Mouse (Mus musculus): ENCODE results near the gene Rgs6. TPM values are rescaled to one million over a fixed set of nuclear protein-coding genes. Genes with fewer than 3 reads are reported as not detected.

Rgs6 gene
- total and polyA plus RNA-seq, 3 experiments = 7.3 to 12.6 (median 10.2) TPM

DNA sequence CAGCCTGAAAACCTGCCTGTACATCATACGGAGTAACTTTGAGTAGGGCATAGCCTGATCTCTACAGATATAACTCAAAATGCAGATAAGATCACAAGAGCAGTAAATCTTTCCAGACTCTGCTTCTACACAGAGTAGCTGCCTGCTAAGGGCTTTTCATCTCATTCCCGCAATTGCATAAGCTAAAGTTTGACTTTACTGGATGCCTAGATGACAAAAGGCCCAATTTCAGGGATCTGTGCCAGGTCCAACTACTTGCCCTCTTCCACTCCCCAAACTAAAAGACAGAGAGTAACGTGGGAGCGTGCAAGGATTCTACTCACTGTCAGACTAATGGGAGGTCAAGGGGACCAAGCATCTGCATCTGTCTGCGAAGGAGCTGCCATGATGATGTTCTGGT lies 292.6 kb downstream of the Rgs6 start:
- Histone ChIP-seq H3K27me3 (ENCODE audit: control insufficient read depth, insufficient read depth, low read length) (no peaks in the 10 kb centered on the region), H3K4me3 (no peak overlapping the region), H3K36me3 (ENCODE audit: control insufficient read depth, insufficient read depth, low read length) (no peaks in the 10 kb centered on the region), H3K9ac (ENCODE audit: low read depth, low read length) (no peak overlapping the region), H3K27ac (no peak overlapping the region), H3K4me1 (ENCODE audit: control insufficient read depth, insufficient read depth, low read length) (peaks cover 1% of the 10 kb centered on the region; the same call in 1 of the 2 replicates), H3K79me2 (replicated peaks; ENCODE audit: control insufficient read depth, insufficient read depth, low read length) (no peaks in the 10 kb centered on the region)
- no peak for DNase-seq
- intact Hi-C loops (cut with DNase I) = no loop called here
- WGBS = 93% methylated on average over 5 of the region's 5 CpGs
- TF ChIP-seq POLR2A (IDR thresholded peaks at IDR 0.05; ENCODE audit: insufficient read depth, low read depth, low read length) (no peak), CTCF (IDR thresholded peaks at IDR 0.05) (no peak), EP300 (IDR thresholded peaks at IDR 0.05; ENCODE audit: insufficient read depth, low read depth, low read length) (no peak)

DNA sequence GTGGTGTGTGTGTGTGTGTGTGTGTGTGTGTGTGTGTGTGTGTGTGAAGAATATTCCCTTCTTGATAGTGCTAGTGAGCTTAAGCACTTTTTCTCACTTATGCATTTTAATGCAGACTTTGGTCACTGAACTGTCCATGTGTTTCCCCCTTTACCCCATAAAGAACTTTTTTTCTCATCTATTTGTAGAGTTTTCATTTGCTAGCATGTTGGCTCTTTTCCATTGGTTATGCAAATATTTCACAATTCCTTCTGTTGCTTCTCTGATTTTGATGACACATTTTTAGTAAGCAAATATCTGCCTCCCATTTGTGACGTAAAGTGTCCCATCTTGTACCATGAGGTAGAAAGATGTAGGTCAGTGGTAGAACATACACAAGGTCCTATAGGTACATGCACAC lies 295.0 kb downstream of the Rgs6 start:
- 90% methylated on average over 1 of the region's 1 CpGs for WGBS
- TF ChIP-seq CTCF (IDR thresholded peaks at IDR 0.05) = no peak
- no peak for TF ChIP-seq EP300 (IDR thresholded peaks at IDR 0.05; ENCODE audit: insufficient read depth, low read depth, low read length)
- TF ChIP-seq POLR2A (IDR thresholded peaks at IDR 0.05; ENCODE audit: insufficient read depth, low read depth, low read length) = no peak
- Histone ChIP-seq H3K27me3 (ENCODE audit: control insufficient read depth, insufficient read depth, low read length) (no peaks in the 10 kb centered on the region), H3K27ac (no peak overlapping the region), H3K4me1 (ENCODE audit: control insufficient read depth, insufficient read depth, low read length) (peaks cover 1% of the 10 kb centered on the region; the same call in 1 of the 2 replicates), H3K36me3 (ENCODE audit: control insufficient read depth, insufficient read depth, low read length) (no peaks in the 10 kb centered on the region), H3K9ac (ENCODE audit: low read depth, low read length) (no peak overlapping the region), H3K4me3 (no peak overlapping the region), H3K79me2 (replicated peaks; ENCODE audit: control insufficient read depth, insufficient read depth, low read length) (no peaks in the 10 kb centered on the region)
- intact Hi-C loops (cut with DNase I) = no loop called here
- no peak for DNase-seq

GRCm38 (mm10) chr12:82894971-82895838 lies 307.1 kb downstream of the Rgs6 start:
- no peaks in the 10 kb centered on the region for H3K4me1 ChIP-seq (ENCODE audit: control insufficient read depth, insufficient read depth, low read length)
- H3K27ac ChIP-seq = no peak overlapping the region
- no peak overlapping the region for H3K4me3 ChIP-seq
- 83% methylated on average over 6 of the region's 6 CpGs for WGBS
- H3K9ac ChIP-seq (ENCODE audit: low read depth, low read length) = no peak overlapping the region
- H3K36me3 ChIP-seq (ENCODE audit: control insufficient read depth, insufficient read depth, low read length) = no peaks in the 10 kb centered on the region
- no peaks in the 10 kb centered on the region for H3K79me2 ChIP-seq (replicated peaks; ENCODE audit: control insufficient read depth, insufficient read depth, low read length)
- no peaks in the 10 kb centered on the region for H3K27me3 ChIP-seq (ENCODE audit: control insufficient read depth, insufficient read depth, low read length)
- no peak for DNase-seq
- TF ChIP-seq EP300 (IDR thresholded peaks at IDR 0.05; ENCODE audit: insufficient read depth, low read depth, low read length) (no peak), POLR2A (IDR thresholded peaks at IDR 0.05; ENCODE audit: insufficient read depth, low read depth, low read length) (no peak), CTCF (IDR thresholded peaks at IDR 0.05) (no peak)
- intact Hi-C loops (cut with DNase I) = no loop called here

- no peak for TF ChIP-seq CTCF (IDR thresholded peaks at IDR 0.05)
- TF ChIP-seq EP300 (IDR thresholded peaks at IDR 0.05; ENCODE audit: insufficient read depth, low read depth, low read length) = no peak
- TF ChIP-seq POLR2A (IDR thresholded peaks at IDR 0.05; ENCODE audit: insufficient read depth, low read depth, low read length) = no peak
- 46% methylated on average over 1 of the region's 1 CpGs for WGBS
- Histone ChIP-seq H3K27ac (no peak overlapping the region), H3K4me3 (no peak overlapping the region), H3K36me3 (ENCODE audit: control insufficient read depth, insufficient read depth, low read length) (no peaks in the 10 kb centered on the region), H3K79me2 (replicated peaks; ENCODE audit: control insufficient read depth, insufficient read depth, low read length) (no peaks in the 10 kb centered on the region), H3K9ac (ENCODE audit: low read depth, low read length) (no peak overlapping the region), H3K27me3 (ENCODE audit: control insufficient read depth, insufficient read depth, low read length) (no peaks in the 10 kb centered on the region), H3K4me1 (ENCODE audit: control insufficient read depth, insufficient read depth, low read length) (no peaks in the 10 kb centered on the region)
- no peak for DNase-seq
- intact Hi-C loops (cut with DNase I) = no loop called here
These were observed 317.7 kb downstream of the Rgs6 start for GRCm38 (mm10) chr12:82905773-82906172.

DNA sequence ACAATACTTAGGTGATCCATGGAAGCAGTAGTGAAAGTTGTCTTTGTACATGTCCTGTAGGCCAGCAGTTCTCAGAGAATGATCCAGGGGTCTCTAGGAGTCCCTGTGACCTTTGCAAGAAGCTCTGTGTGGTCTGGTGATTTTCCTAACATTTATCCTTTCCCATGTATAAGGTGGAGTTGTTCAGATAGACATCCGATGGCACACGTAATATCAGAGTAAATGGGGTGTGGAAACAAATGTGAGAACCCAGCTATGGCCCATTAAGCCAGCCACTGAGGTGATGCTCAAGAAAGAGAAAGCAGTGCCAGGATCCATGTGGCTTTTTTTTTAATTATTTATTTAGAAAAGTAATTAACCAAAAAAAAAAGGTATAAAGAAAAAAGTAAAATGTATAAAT lies 322.8 kb downstream of the Rgs6 start:
- no peak overlapping the region for H3K27ac ChIP-seq
- no peaks in the 10 kb centered on the region for H3K27me3 ChIP-seq (ENCODE audit: control insufficient read depth, insufficient read depth, low read length)
- WGBS = 92% methylated on average over 2 of the region's 2 CpGs
- intact Hi-C loops (cut with DNase I) = no loop called here
- H3K36me3 ChIP-seq (ENCODE audit: control insufficient read depth, insufficient read depth, low read length) = no peaks in the 10 kb centered on the region
- H3K9ac ChIP-seq (ENCODE audit: low read depth, low read length) = no peak overlapping the region
- no peak for DNase-seq
- no peaks in the 10 kb centered on the region for H3K4me1 ChIP-seq (ENCODE audit: control insufficient read depth, insufficient read depth, low read length)
- no peak overlapping the region for H3K4me3 ChIP-seq
- H3K79me2 ChIP-seq (replicated peaks; ENCODE audit: control insufficient read depth, insufficient read depth, low read length) = no peaks in the 10 kb centered on the region
- TF ChIP-seq POLR2A (IDR thresholded peaks at IDR 0.05; ENCODE audit: insufficient read depth, low read depth, low read length) = no peak
- TF ChIP-seq CTCF (IDR thresholded peaks at IDR 0.05) = no peak
- no peak for TF ChIP-seq EP300 (IDR thresholded peaks at IDR 0.05; ENCODE audit: insufficient read depth, low read depth, low read length)

- no peak for DNase-seq
- H3K27ac ChIP-seq = no peak overlapping the region
- TF ChIP-seq CTCF (IDR thresholded peaks at IDR 0.05) (no peak), POLR2A (IDR thresholded peaks at IDR 0.05; ENCODE audit: insufficient read depth, low read depth, low read length) (no peak), EP300 (IDR thresholded peaks at IDR 0.05; ENCODE audit: insufficient read depth, low read depth, low read length) (no peak)
- H3K4me3 ChIP-seq = no peak overlapping the region
- intact Hi-C loops (cut with DNase I) = no loop called here
- no peaks in the 10 kb centered on the region for H3K36me3 ChIP-seq (ENCODE audit: control insufficient read depth, insufficient read depth, low read length)
- 88% methylated on average over 4 of the region's 4 CpGs for WGBS
- no peaks in the 10 kb centered on the region for H3K79me2 ChIP-seq (replicated peaks; ENCODE audit: control insufficient read depth, insufficient read depth, low read length)
- H3K9ac ChIP-seq (ENCODE audit: low read depth, low read length) = no peak overlapping the region
- H3K4me1 ChIP-seq (ENCODE audit: control insufficient read depth, insufficient read depth, low read length) = no peaks in the 10 kb centered on the region
- H3K27me3 ChIP-seq (ENCODE audit: control insufficient read depth, insufficient read depth, low read length) = no peaks in the 10 kb centered on the region
These were observed 326.0 kb downstream of the Rgs6 start for GRCm38 (mm10) chr12:82914127-82914526.

Data from heart, adult 2 months (tissue).